Mouse (Mus musculus) ES-E14 (cell line): ENCODE data around the gene Pip5k1a.

ENCODE experiments used
- CHD2 ChIP-seq: IDR thresholded peaks from 2 replicates; pipeline ENCODE4 v1.6.1; 2014; ENCODE audit warnings: mild to moderate bottlenecking, low read depth, low read length, inconsistent platforms
- HCFC1 ChIP-seq: IDR thresholded peaks from 2 replicates; pipeline ENCODE4 v1.6.1; 2012; ENCODE audit warnings: low read length, inconsistent platforms, borderline replicate concordance; ENCODE audit not compliant: insufficient read depth
- MAFK ChIP-seq: IDR thresholded peaks from 2 replicates; pipeline ENCODE4 v1.6.1; 2014; ENCODE audit warnings: mild to moderate bottlenecking, low read depth, low read length, inconsistent platforms; ENCODE audit not compliant: insufficient read depth
- ZNF384 ChIP-seq: IDR thresholded peaks from 2 replicates; pipeline ENCODE4 v1.6.1; 2012; ENCODE audit warnings: low read depth, low read length, inconsistent platforms

GRCm38 (mm10) chr3:95142617-95143011, 35.9 kb upstream of the Pip5k1a start:
- TF ChIP-seq MAFK, result no peak
- no peak for TF ChIP-seq HCFC1
- TF ChIP-seq CHD2, result no peak
- no peak for TF ChIP-seq ZNF384
